Mouse (Mus musculus) brain, embryonic 14.5 days (tissue): ENCODE measurements around the gene Prelid1. TPM values are rescaled to one million over a fixed set of nuclear protein-coding genes. Genes with fewer than 3 reads are reported as not detected.

Source experiments
- DNase-seq: peaks from one replicate; pipeline ENCODE4 v3.0.0-alpha.2; 2011; ENCODE audit warnings: low read depth
- CTCF ChIP-seq: fragments of 200-500 bp; IDR thresholded peaks from 2 replicates; pipeline ENCODE4 v1.5.1; 2012; ENCODE audit warnings: inconsistent platforms, mild to moderate bottlenecking, moderate library complexity, borderline replicate concordance; ENCODE audit not compliant: insufficient read depth, insufficient read length; ENCODE audit errors: extremely low read depth
- POLR2A ChIP-seq: fragments of 200-500 bp; IDR thresholded peaks from 2 replicates; pipeline ENCODE4 v1.6.1; 2012; ENCODE audit warnings: mild to moderate bottlenecking, inconsistent platforms, borderline replicate concordance; ENCODE audit not compliant: poor library complexity, insufficient read depth, insufficient read length, severe bottlenecking; ENCODE audit errors: extremely low read depth
- polyA plus RNA-seq: library from polyadenylated mRNA; depleted of rRNA; stranded (reverse); fragments of >200 nt; gene quantifications from 2 replicates; pipeline ENCODE4 v1.2.3, GENCODE M21; 2012; rRNA removed

Gene Prelid1
- polyA plus RNA-seq: 237 and 255 TPM in 2 replicates

GRCm38 (mm10) chr13:55319931-55320533, at the start of gene Prelid1:
Gene Prelid1 (plus strand): TSS chr13:55320500.
- no peak for DNase-seq
- TF ChIP-seq CTCF: no peak
- no peak for TF ChIP-seq POLR2A

- TF ChIP-seq CTCF: no peak
- no peak for TF ChIP-seq POLR2A
- no peak for DNase-seq
Observed at GRCm38 (mm10) chr13:55277203-55277602, 43.1 kb upstream of the Prelid1 start.

DNA sequence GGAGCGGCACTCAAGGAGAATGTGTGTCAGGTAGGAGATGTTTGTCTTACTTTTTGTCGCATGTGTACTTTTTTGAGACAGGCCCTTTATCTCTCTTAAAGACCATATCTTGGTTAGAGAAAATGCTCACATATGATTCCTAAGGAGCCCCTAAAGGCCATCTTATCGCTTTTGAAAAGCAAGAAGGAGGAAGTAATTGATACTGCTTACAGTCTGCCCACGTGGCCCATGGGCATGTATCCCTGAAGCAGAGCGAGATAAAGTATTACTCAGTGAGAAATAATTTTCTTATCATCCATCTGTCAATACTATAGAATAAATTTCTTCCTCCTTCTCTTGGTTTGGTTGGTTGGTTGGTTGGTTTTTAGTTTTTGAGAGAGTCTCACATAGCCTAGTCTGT, 42.7 kb upstream of the Prelid1 start:
- no peak for DNase-seq
- TF ChIP-seq POLR2A: no peak
- no peak for TF ChIP-seq CTCF

- peak; percentile 12 for DNase-seq
- TF ChIP-seq POLR2A (no peak), CTCF (no peak)
Observed at GRCm38 (mm10) chr13:55288854-55289253, 31.4 kb upstream of the Prelid1 start.

- TF ChIP-seq POLR2A (no peak), CTCF (no peak)
- no peak for DNase-seq
Observed at GRCm38 (mm10) chr13:55296760-55297159, 23.5 kb upstream of the Prelid1 start.

- TF ChIP-seq CTCF: no peak
- TF ChIP-seq POLR2A: no peak
- no peak for DNase-seq
Observed at GRCm38 (mm10) chr13:55300913-55301312, 19.4 kb upstream of the Prelid1 start.

DNA sequence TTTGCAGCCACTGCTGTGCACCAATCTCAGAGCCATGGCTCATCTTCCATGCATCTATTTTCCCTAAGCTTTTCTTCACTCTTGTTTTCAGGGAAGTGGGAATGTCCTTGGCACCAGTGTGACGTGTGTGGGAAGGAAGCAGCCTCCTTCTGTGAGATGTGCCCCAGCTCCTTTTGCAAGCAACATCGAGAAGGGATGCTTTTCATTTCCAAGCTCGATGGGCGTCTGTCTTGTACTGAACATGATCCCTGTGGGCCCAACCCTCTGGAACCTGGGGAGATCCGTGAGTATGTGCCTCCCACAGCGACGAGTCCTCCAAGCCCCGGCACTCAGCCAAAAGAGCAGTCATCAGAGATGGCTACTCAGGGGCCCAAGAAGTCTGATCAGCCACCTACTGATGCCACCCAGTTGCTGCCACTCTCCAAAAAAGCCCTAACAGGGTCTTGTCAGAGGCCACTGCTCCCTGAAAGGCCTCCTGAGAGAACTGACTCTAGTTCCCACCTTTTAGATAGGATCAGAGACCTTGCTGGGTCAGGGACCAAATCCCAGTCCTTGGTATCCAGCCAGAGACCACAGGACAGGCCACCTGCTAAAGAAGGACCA, 8.2 kb upstream of the Prelid1 start:
- TF ChIP-seq POLR2A (no peak), CTCF (no peak)
- no peak for DNase-seq

DNA sequence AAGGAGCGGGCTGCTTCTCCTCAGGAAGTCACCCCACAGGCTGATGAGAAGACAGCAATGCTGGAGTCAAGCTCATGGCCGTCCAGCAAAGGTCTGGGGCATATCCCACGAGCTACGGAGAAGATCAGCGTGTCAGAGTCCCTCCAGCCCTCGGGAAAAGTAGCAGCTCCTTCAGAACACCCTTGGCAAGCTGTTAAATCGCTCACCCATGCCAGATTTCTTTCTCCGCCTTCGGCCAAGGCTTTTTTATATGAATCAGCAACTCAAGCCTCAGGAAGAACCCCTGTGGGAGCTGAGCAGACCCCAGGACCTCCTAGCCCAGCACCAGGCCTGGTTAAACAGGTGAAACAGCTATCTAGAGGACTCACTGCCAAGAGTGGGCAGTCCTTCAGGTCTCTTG, 7.2 kb upstream of the Prelid1 start:
- no peak for TF ChIP-seq CTCF
- no peak for TF ChIP-seq POLR2A
- no peak for DNase-seq

DNA sequence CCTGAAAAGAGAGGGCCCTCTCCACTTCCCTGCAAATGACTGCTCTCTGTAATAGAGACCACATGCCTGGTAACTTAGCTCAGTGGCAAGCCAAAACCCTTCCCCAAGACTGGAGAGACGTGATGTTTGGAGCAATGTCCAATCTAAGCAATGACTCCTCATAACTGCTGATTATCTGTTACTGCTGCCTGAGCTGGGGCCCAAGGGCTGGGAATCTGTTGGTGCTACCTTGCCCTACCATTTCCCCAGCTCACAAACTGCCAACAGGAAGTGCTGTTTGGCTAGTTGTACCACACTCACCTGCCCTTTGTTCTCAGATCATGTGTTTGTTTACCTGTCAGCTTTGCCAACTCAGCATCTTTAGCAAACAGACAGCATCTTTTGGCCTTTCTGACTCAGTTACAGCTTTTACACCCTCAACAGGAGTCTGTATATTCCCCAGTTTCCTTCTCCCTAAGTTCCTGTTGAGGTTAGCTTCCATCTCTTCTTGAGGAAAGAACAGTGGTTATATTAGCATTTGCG, 5.3 kb upstream of the Prelid1 start:
- no peak for TF ChIP-seq CTCF
- no peak for TF ChIP-seq POLR2A
- DNase-seq: no peak

- no peak for DNase-seq
Observed at GRCm38 (mm10) chr13:55318351-55318750, 1.9 kb upstream of the Prelid1 start.

DNA sequence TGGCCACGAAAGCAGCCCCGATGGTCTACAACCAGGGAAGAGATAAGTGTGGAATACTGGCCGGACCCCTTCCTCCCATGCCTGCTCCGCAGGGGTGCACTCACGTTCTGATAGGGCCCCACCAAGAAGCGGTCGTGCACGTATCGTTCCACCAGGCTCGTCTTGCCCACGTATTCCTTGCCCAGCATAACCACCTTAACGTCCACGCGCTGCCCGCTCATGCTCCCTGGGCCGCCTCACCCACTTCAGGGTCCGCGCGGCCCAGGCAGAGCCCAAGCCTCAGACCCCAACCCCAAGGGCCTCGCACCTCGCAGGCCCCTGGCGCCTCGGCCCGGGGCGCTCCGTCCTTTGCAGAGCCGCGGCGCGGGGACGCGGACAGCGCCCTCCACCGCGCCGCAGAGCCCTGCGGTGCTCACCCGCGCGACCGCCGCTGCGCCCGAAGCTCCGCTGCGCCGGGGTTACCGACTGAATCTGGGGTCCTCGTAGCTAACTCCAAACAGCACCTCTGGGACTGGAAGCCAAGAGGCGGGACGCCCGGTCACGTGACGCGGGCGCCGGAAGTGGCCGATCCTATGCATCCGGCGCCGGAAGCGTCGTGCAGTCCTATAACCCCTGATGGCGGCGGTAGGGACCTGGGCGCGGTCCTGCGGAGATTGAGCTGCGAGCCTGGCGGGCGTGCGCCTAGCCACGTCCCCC, 1.3 kb downstream of the Prelid1 start, which contains the start of gene Rab24:
Rab24 (minus strand) TSS at position 513 of the 696 bp plus-strand sequence.
- peak; percentile 95 for DNase-seq
- TF ChIP-seq POLR2A (peak; percentile 60; the same call in 1 of the 2 replicates), CTCF (no peak)

More at GRCm38 (mm10) chr13:55318351-55318750, 1.9 kb upstream of the Prelid1 start:
- TF ChIP-seq POLR2A: no peak
- TF ChIP-seq CTCF: no peak
